Mouse (Mus musculus) liver, adult 2 months (tissue): ENCODE measurements at regions not wholly inside any gene's neighbourhood (a gene's known extent, or its start where the extent isn't known, plus 50 kb on each side); places are given as distances from the start of the nearest gene placed in this dataset.

ENCODE experiments used
- DNase-seq: peaks from one replicate; pipeline ENCODE4 v3.0.0-alpha.2; 2011; ENCODE audit warnings: low read depth, low spot score; ENCODE audit errors: extremely low read depth
- H3K27ac ChIP-seq: fragments of 200-500 bp; replicated peaks from 2 replicates; pipeline ENCODE4 v1.5.1; 2012; ENCODE audit warnings: low read depth, mild to moderate bottlenecking, control low read depth, inconsistent platforms, low read length; ENCODE audit not compliant: insufficient read depth
- H3K27me3 ChIP-seq: fragments of 200-500 bp; 2 replicates; pipeline ENCODE4 v1.6.1; 2012; ENCODE audit warnings: mild to moderate bottlenecking, moderate library complexity, low read length, inconsistent platforms; ENCODE audit not compliant: control insufficient read depth, insufficient read depth
- H3K36me3 ChIP-seq: fragments of 200-500 bp; 2 replicates; pipeline ENCODE4 v1.6.1; 2012; ENCODE audit warnings: low read length, inconsistent platforms; ENCODE audit not compliant: control insufficient read depth, insufficient read depth
- H3K4me1 ChIP-seq: fragments of 200-500 bp; 2 replicates; pipeline ENCODE4 v1.6.1; 2011; ENCODE audit warnings: low read length; ENCODE audit not compliant: control insufficient read depth, insufficient read depth
- H3K4me3 ChIP-seq: fragments of 200-500 bp; 2 replicates; pipeline ENCODE4 v1.5.1; 2011; ENCODE audit warnings: low read depth, mild to moderate bottlenecking, control low read depth, low read length, moderate library complexity; ENCODE audit not compliant: insufficient read depth
- H3K79me2 ChIP-seq: fragments of 200-500 bp; 2 replicates; pipeline ENCODE4 v1.6.1; 2012; ENCODE audit warnings: inconsistent platforms, mild to moderate bottlenecking, low read length, moderate library complexity; ENCODE audit not compliant: control insufficient read depth, insufficient read depth
- H3K9ac ChIP-seq: fragments of 200-500 bp; 2 replicates; pipeline ENCODE4 v1.6.1; 2012; ENCODE audit warnings: low read depth, mild to moderate bottlenecking, control low read depth, inconsistent platforms, low read length
- CTCF ChIP-seq: fragments of 200-500 bp; IDR thresholded peaks from 2 replicates; pipeline ENCODE4 v1.5.1; 2011; ENCODE audit warnings: low read depth, low read length, control low read depth
- POLR2A ChIP-seq: fragments of 200-500 bp; IDR thresholded peaks from 2 replicates; pipeline ENCODE4 v1.6.1; 2011; ENCODE audit warnings: low read length, control low read depth; ENCODE audit not compliant: insufficient read depth; ENCODE audit errors: extremely low read depth
- WGBS: fragments of 180-500 bp; shearing (Covaris S2); methylation state at CpG from one replicate; pipeline ENCODE4 v1.1.7; 2018; 5-methylcytosine and 5-hydroxymethylcytosine counted together

- Histone ChIP-seq H3K79me2 (no peaks in the 10 kb centered on the region), H3K4me3 (no peak overlapping the region), H3K9ac (no peak overlapping the region), H3K36me3 (no peaks in the 10 kb centered on the region), H3K27ac (no peak overlapping the region), H3K4me1 (peaks cover 9% of the 10 kb centered on the region), H3K27me3 (no peaks in the 10 kb centered on the region)
- WGBS: 62% methylated on average over 3 of the region's 3 CpGs
- TF ChIP-seq POLR2A (no peak), CTCF (no peak)
- peak; percentile 36 for DNase-seq
Observed at GRCm38 (mm10) chr5:148739141-148739540, 186.6 kb upstream of the Ubl3 start.

- WGBS: 86% methylated on average over 15 of the region's 15 CpGs
- no peak for DNase-seq
- no peak for TF ChIP-seq POLR2A
- Histone ChIP-seq H3K79me2 (no peaks in the 10 kb centered on the region), H3K4me1 (no peaks in the 10 kb centered on the region), H3K27me3 (no peaks in the 10 kb centered on the region), H3K4me3 (no peak overlapping the region), H3K9ac (no peak overlapping the region), H3K27ac (no peak overlapping the region), H3K36me3 (no peaks in the 10 kb centered on the region)
Observed at GRCm38 (mm10) chr5:148729541-148729940, 177.0 kb upstream of the Ubl3 start.

- Histone ChIP-seq H3K79me2 (no peaks in the 10 kb centered on the region), H3K4me3 (no peak overlapping the region), H3K36me3 (no peaks in the 10 kb centered on the region), H3K27ac (no peak overlapping the region), H3K9ac (no peak overlapping the region), H3K4me1 (no peaks in the 10 kb centered on the region), H3K27me3 (no peaks in the 10 kb centered on the region)
- no peak for DNase-seq
- no peak for TF ChIP-seq POLR2A
- no peak for TF ChIP-seq CTCF
- 90% methylated on average over 1 of the region's 1 CpGs for WGBS
Observed at GRCm38 (mm10) chr5:148728492-148728891, 175.9 kb upstream of the Ubl3 start.

GRCm38 (mm10) chr5:148726442-148726841 is 173.9 kb upstream of the Ubl3 start:
- Histone ChIP-seq H3K27me3 (no peaks in the 10 kb centered on the region), H3K79me2 (no peaks in the 10 kb centered on the region), H3K4me3 (no peak overlapping the region), H3K36me3 (no peaks in the 10 kb centered on the region), H3K4me1 (no peaks in the 10 kb centered on the region), H3K27ac (no peak overlapping the region), H3K9ac (no peak overlapping the region)
- no peak for DNase-seq
- WGBS: 78% methylated on average over 7 of the region's 7 CpGs
- peak; percentile 21; the same call in 1 of the 2 replicates for TF ChIP-seq CTCF
- TF ChIP-seq POLR2A: no peak

- no peak for DNase-seq
- TF ChIP-seq CTCF (no peak), POLR2A (no peak)
Observed at GRCm38 (mm10) chr5:148724470-148724869, 171.9 kb upstream of the Ubl3 start.

GRCm38 (mm10) chr5:148723677-148724227 is 171.2 kb upstream of the Ubl3 start:
- 95% methylated on average over 11 of the region's 11 CpGs for WGBS
- Histone ChIP-seq H3K4me1 (no peaks in the 10 kb centered on the region), H3K79me2 (no peaks in the 10 kb centered on the region), H3K4me3 (no peak overlapping the region), H3K9ac (no peak overlapping the region), H3K36me3 (no peaks in the 10 kb centered on the region), H3K27me3 (no peaks in the 10 kb centered on the region), H3K27ac (no peak overlapping the region)
- DNase-seq: no peak
- no peak for TF ChIP-seq POLR2A
- no peak for TF ChIP-seq CTCF

More at GRCm38 (mm10) chr5:148724470-148724869, 171.9 kb upstream of the Ubl3 start:
- no peaks in the 10 kb centered on the region for H3K36me3 ChIP-seq
- no peaks in the 10 kb centered on the region for H3K27me3 ChIP-seq
- no peak overlapping the region for H3K27ac ChIP-seq
- WGBS: 78% methylated on average over 6 of the region's 6 CpGs
- H3K4me3 ChIP-seq: no peak overlapping the region
- H3K79me2 ChIP-seq: no peaks in the 10 kb centered on the region
- no peak overlapping the region for H3K9ac ChIP-seq
- H3K4me1 ChIP-seq: no peaks in the 10 kb centered on the region
